Mouse (Mus musculus) hindbrain, postnatal 0 days (tissue): ENCODE measurements at regions not wholly inside any gene's neighbourhood (a gene's known extent, or its start where the extent isn't known, plus 50 kb on each side); places are given as distances from the start of the nearest gene placed in this dataset.
"Not testable (repeated sequence)": the region's sequence is repeated elsewhere in the genome, so short reads cannot be mapped to it uniquely, and the experiment has no call there.

Experiments
- ATAC-seq: fragments of 200-750 bp; cut with Nextera tagmentation; 2 replicates; pipeline ENCODE4 v1.8.0; 2017; ENCODE audit warnings: mild to moderate bottlenecking, moderate TSS enrichment, moderate library complexity
- DNase-seq: peaks from one replicate; pipeline ENCODE4 v3.0.0-alpha.2; 2015; ENCODE audit warnings: low spot score
- H3K27ac ChIP-seq: fragments of 300-500 bp; sonication (generic); 2 replicates; pipeline ENCODE4 v1.5.1; 2014; ENCODE audit warnings: mild to moderate bottlenecking
- H3K27me3 ChIP-seq: fragments of 300-500 bp; sonication (generic); 2 replicates; pipeline ENCODE4 v1.6.1; 2014; ENCODE audit warnings: low read length, mixed read lengths; ENCODE audit not compliant: insufficient read depth
- H3K36me3 ChIP-seq: fragments of 300-500 bp; sonication (generic); 2 replicates; pipeline ENCODE4 v1.6.1; 2014; ENCODE audit warnings: low read length, mixed read lengths; ENCODE audit not compliant: insufficient read depth
- H3K4me1 ChIP-seq: fragments of 300-500 bp; sonication (generic); 2 replicates; pipeline ENCODE4 v1.6.1; 2014; ENCODE audit warnings: antibody characterized with exemption, low read length, mixed read lengths; ENCODE audit not compliant: insufficient read depth
- H3K4me2 ChIP-seq: fragments of 300-500 bp; sonication (generic); 2 replicates; pipeline ENCODE4 v1.6.1; 2014; ENCODE audit warnings: low read depth, mild to moderate bottlenecking, low read length, moderate library complexity, mixed read lengths
- H3K4me3 ChIP-seq: fragments of 300-500 bp; sonication (generic); 2 replicates; pipeline ENCODE4 v1.5.1; 2014; ENCODE audit warnings: low read length
- H3K9ac ChIP-seq: fragments of 300-500 bp; sonication (generic); replicated peaks from 2 replicates; pipeline ENCODE4 v1.6.1; 2014; ENCODE audit warnings: mild to moderate bottlenecking, low read length, moderate library complexity, mixed read lengths
- H3K9me3 ChIP-seq: fragments of 300-500 bp; sonication (generic); 2 replicates; pipeline ENCODE4 v1.6.1; 2016; ENCODE audit warnings: low read length, mixed read lengths
- CTCF ChIP-seq: IDR thresholded peaks from 2 replicates; pipeline ENCODE4 v1.5.1; 2016; ENCODE audit warnings: antibody characterized with exemption, control low read depth, low read depth
- WGBS: fragments of 180-500 bp; shearing (Covaris S2); extraction: QIAGEN DNeasy Blood & Tissue Kit; methylation state at CpG from one replicate; pipeline ENCODE4 v1.1.7; 2014; 5-methylcytosine and 5-hydroxymethylcytosine counted together

DNA sequence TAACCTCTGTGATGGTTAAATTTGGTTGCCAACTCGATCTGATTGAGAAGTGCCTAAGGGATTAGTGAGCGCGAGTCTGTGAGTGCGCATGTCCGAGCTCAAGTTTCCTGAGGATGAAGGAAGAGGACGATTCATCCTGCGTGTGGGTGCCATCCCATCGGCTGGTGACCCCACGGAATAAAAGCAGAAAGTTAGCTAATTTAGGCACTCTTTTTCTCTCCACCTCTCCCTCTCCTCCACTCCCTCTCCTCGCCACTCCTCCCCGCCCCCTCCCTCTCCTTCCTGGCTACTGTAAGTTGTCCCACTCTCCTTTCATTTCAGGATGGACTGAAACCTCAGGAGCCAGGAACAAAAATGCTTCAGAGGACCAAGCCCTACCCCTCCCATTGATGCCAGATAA, 168.9 kb upstream of the Gm10131 start:
- no peak overlapping the region for H3K9ac ChIP-seq
- ATAC-seq = no peak

DNA sequence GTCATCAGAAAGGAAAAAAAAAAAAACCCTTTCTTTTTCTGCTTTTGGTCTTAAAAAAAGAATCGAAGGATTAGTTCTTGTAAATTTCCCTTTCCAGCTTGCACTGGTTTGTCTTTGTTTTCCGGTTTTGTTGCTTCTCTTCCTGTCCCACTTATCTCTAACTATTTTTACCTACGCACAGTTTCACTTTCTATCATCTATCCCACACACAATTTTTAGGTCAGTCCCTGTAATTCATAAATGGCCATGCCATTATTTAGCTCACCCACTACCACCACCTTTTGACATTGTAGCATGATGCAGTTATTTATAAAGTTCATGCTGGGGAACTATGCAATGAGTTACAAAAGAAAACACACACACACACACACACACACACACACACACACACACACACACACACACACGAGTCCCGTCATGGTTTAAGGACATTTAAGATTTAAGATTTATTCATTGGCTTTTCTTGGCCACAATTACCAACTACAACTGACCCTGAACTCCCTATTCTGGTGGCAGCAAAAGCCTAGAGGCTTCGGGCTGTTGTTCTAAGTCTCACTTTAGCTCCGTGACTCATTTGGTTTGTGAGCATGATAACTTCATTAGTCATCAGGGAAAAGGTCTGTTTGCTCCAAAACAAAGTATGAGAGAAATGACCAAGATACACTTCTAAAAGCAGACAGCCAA, 164.6 kb upstream of the Gm10131 start:
- no peaks in the 10 kb centered on the region for H3K9me3 ChIP-seq
- no peak overlapping the region for H3K9ac ChIP-seq
- no peaks in the 10 kb centered on the region for H3K36me3 ChIP-seq
- H3K4me1 ChIP-seq = no peaks in the 10 kb centered on the region
- no peak overlapping the region for H3K4me3 ChIP-seq
- TF ChIP-seq CTCF = no peak
- H3K4me2 ChIP-seq = no peak overlapping the region
- no peaks in the 10 kb centered on the region for H3K27me3 ChIP-seq
- no peak for ATAC-seq
- DNase-seq = no peak
- WGBS = 77% methylated on average over 7 of the region's 7 CpGs
- no peak overlapping the region for H3K27ac ChIP-seq

More for the DNA sequence above, 168.9 kb upstream of the Gm10131 start:
- DNase-seq = no peak
- H3K9me3 ChIP-seq = no peaks in the 10 kb centered on the region
- no peak for TF ChIP-seq CTCF
- no peaks in the 10 kb centered on the region for H3K4me1 ChIP-seq
- H3K4me2 ChIP-seq = peak overlapping the region; percentile 33
- no peak overlapping the region for H3K27ac ChIP-seq
- no peak overlapping the region; the same call in 1 of the 2 replicates for H3K4me3 ChIP-seq
- WGBS = 29% methylated on average over 11 of the region's 11 CpGs
- H3K36me3 ChIP-seq = no peaks in the 10 kb centered on the region
- H3K27me3 ChIP-seq = no peaks in the 10 kb centered on the region

GRCm38 (mm10) chr8:34274796-34275195, 163.3 kb upstream of the Gm10131 start:
- not testable (repeated sequence) for H3K9me3 ChIP-seq, H3K27ac ChIP-seq, H3K9ac ChIP-seq, H3K27me3 ChIP-seq, H3K36me3 ChIP-seq, ATAC-seq, H3K4me3 ChIP-seq, H3K4me2 ChIP-seq, H3K4me1 ChIP-seq, DNase-seq
- 85% methylated on average over 2 of the region's 2 CpGs for WGBS

DNA sequence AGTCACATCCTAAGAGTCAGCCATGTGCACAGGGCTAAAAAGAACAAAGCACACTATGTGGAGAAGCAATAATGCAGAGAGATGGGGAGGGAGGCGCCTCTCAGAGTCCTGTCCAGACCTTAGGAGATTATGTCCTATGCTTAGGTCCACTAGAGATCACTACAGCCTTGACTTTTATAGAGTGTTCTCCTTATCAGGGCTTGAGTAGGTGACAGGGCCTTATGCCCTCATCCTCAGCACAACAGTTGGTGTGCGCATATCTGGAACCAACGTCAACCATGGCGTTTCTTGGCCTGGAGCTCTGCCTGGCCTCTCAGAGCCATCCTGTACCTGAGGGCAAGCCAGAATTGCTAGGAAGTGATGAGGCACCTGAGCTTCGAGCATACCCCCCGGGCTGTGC, 162.6 kb upstream of the Gm10131 start:
- no peak for ATAC-seq
- H3K27ac ChIP-seq = no peak overlapping the region
- 94% methylated on average over 6 of the region's 6 CpGs for WGBS
- H3K9ac ChIP-seq = no peak overlapping the region
- H3K4me3 ChIP-seq = no peak overlapping the region
- H3K27me3 ChIP-seq = no peaks in the 10 kb centered on the region
- H3K9me3 ChIP-seq = no peaks in the 10 kb centered on the region
- no peak for DNase-seq
- TF ChIP-seq CTCF = no peak
- H3K36me3 ChIP-seq = no peaks in the 10 kb centered on the region
- no peak overlapping the region for H3K4me2 ChIP-seq
- H3K4me1 ChIP-seq = no peaks in the 10 kb centered on the region

DNA sequence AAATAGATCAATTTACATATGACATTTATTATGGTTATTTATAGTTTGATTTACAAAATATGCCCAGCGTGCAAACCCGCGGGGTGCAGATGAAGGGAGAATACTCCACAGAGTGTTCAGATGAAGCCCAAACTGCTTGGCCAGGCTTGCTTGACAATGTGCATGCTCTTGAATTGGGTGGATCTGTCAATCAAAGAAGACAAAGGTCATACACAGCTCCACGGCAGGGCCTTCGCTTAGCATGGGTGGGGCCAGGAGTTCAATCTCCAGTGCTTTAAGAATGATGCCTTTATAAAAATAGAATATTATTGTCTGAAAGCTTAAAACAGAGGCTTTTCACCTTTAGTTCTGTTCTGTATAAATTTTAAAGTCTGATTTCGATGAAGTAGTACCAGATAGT, 158.3 kb upstream of the Gm10131 start:
- DNase-seq = no peak
- Histone ChIP-seq H3K9me3 (no peaks in the 10 kb centered on the region), H3K4me3 (no peak overlapping the region), H3K4me1 (no peaks in the 10 kb centered on the region), H3K27me3 (no peaks in the 10 kb centered on the region), H3K4me2 (no peak overlapping the region), H3K27ac (no peak overlapping the region), H3K36me3 (no peaks in the 10 kb centered on the region), H3K9ac (no peak overlapping the region)
- no peak for ATAC-seq
- WGBS = 72% methylated on average over 6 of the region's 6 CpGs
- no peak for TF ChIP-seq CTCF

DNA sequence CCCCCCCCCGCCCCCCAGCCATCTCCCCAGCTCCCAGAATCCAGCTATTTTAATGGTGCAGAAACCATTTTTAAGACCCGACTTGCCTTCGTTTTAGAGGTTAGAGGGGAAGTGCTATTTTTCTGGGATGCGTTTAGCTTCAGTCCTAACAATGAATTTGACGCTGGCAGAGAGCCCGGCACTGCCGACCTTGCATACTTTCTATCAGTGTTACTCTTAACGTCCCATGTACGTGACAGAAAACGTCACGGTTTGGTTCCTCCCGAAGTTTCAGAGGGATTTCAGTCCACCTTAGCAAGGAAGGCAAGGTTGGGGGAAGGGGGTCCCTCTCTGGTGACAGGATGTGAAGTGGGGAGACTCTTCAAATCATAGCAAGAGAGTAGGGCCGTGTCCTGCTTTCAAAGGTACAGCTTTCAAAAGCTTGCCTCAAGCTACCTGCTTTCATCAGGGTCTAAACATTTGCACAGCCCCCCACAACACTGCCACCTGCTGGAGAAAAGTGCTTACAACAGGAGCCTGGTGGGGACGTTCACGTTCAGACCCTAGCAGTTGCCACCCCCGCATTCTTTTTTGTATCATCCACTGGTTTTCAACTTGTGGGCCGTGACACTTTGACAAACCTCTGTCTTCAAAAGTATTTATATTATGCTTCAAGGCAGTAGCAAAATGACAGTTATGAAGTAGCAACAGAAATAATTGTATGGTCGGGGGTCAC, 157.4 kb upstream of the Gm10131 start:
- TF ChIP-seq CTCF = no peak
- no peak for DNase-seq
- Histone ChIP-seq H3K9ac (no peak overlapping the region), H3K36me3 (no peaks in the 10 kb centered on the region), H3K9me3 (no peaks in the 10 kb centered on the region), H3K27ac (no peak overlapping the region), H3K4me2 (no peak overlapping the region), H3K4me3 (no peak overlapping the region), H3K4me1 (no peaks in the 10 kb centered on the region), H3K27me3 (no peaks in the 10 kb centered on the region)
- 88% methylated on average over 18 of the region's 18 CpGs for WGBS
- no peak for ATAC-seq

- H3K4me1 ChIP-seq = no peaks in the 10 kb centered on the region
- 89% methylated on average over 2 of the region's 2 CpGs for WGBS
- no peak for DNase-seq
- H3K27ac ChIP-seq = no peak overlapping the region
- no peak for ATAC-seq
- H3K4me2 ChIP-seq = no peak overlapping the region
- no peak overlapping the region for H3K4me3 ChIP-seq
- no peaks in the 10 kb centered on the region for H3K27me3 ChIP-seq
- no peaks in the 10 kb centered on the region for H3K36me3 ChIP-seq
- no peak overlapping the region for H3K9ac ChIP-seq
- no peak for TF ChIP-seq CTCF
- H3K9me3 ChIP-seq = no peaks in the 10 kb centered on the region
These were observed 143.4 kb upstream of the Gm10131 start for GRCm38 (mm10) chr8:34254978-34255377.
